Mouse (Mus musculus): ENCODE data around the gene St7. TPM values are rescaled to one million over a fixed set of nuclear protein-coding genes. Genes with fewer than 3 reads are reported as not detected.

Gene St7
- total and polyA plus RNA-seq, 2 experiments from 2014 or later: 41.9 to 67.3 TPM

DNA sequence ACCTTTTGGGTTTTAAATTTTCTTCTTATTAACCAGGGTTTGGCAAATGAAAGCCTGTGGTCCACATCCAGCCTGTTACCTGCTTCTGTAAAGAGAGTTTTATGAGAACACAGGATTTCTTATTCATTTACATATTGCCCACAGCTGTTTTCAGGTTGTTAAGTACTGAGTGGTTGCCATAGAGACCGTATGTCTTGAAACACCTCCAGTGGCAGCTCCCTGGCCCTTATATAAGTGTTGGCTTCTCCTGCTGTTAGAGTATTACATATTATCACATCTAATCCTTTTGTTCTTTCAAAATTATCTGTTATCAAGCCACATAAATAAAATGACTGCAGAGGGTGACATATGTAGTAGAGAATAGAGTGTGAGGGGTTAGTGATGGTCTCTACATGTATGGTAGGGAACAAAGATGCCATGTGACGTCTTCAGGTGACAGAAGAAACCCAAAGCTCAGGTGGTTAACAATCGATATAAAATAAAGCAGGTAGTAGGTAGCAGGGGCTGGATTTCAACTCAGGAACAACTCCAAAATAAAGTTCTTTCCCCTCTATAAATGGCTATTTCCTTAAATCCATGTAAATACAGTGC is 183.4 kb downstream of the St7 start:
- no peaks in the 10 kb centered on the region for H3K27me3 ChIP-seq (ENCODE audit: insufficient read depth, low read length)
- 82% methylated on average over 3 of the region's 3 CpGs for WGBS
- no peaks in the 10 kb centered on the region for H3K9me3 ChIP-seq (ENCODE audit: low read length)
- no peak overlapping the region for H3K9ac ChIP-seq
- no peaks in the 10 kb centered on the region for H3K4me1 ChIP-seq (ENCODE audit: insufficient read depth)
- peak; percentile 13 for DNase-seq
- peak overlapping the region; percentile 35; the same call in 1 of the 2 replicates for H3K27ac ChIP-seq (ENCODE audit: low read depth, low read length)
- no peak overlapping the region for H3K4me2 ChIP-seq (ENCODE audit: low read depth)
- peak; percentile 64; the same call in 1 of the 2 replicates for ATAC-seq
- no peak for TF ChIP-seq CTCF (IDR thresholded peaks at IDR 0.05; ENCODE audit: low read depth)
- H3K36me3 ChIP-seq (ENCODE audit: insufficient read depth): peaks cover 5% of the 10 kb centered on the region; the same call in 1 of the 2 replicates
- H3K4me3 ChIP-seq (ENCODE audit: low read depth, low read length): no peak overlapping the region

DNA sequence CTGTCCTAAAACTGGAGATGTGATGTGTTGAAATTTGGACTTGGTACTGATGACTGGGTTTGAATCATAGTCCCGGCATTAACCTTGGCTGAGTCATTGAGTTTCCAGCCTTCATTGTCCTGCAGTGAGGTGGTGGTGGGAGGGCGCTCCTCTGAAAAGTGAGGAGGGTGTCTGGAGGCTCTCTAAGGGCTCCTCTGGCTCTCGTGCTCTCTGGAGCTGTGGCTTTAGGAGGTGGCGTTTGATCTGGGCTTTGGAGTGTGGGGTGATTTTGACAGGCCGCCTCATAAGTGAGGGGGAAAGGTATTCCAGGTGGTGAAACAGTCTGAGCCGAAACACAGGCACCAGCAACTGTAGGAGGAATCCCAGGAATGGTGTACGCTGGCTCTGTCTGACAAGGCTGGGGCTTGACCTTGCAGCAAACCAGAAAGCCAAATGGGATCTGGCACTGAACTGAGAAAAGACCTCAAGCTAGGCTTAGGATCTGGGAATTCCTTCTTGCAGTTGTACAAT is 184.0 kb downstream of the St7 start:
- WGBS: 78% methylated on average over 7 of the region's 7 CpGs
- DNase-seq: no peak
- peak overlapping the region; percentile 35; the same call in 1 of the 2 replicates for H3K27ac ChIP-seq (ENCODE audit: low read depth, low read length)

DNA sequence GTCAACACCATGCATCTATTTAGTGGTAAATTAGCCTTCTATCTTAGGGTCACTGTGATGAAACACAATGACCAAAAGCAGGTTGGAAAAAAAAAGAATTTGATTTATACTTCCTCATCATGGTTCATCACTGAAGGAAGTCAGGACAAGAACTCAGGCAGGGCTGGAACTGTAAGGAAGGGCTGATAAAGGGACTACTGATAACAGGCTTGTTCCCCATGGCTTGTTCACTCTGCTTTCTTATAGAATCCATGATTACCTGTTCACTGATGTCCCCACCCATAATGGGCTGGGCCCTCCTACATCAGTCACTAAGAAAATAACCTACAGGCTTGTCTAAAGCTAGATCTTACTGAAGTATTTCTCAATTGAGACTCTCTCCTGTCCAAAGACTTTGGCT is 190.2 kb downstream of the St7 start:
- Histone ChIP-seq H3K4me2 (ENCODE audit: low read depth) (no peak overlapping the region), H3K36me3 (ENCODE audit: insufficient read depth) (peaks cover 20% of the 10 kb centered on the region), H3K9me3 (ENCODE audit: low read length) (no peaks in the 10 kb centered on the region), H3K4me3 (ENCODE audit: low read depth, low read length) (no peak overlapping the region), H3K27ac (ENCODE audit: low read depth, low read length) (no peak overlapping the region), H3K27me3 (ENCODE audit: insufficient read depth, low read length) (no peaks in the 10 kb centered on the region), H3K9ac (no peak overlapping the region), H3K4me1 (ENCODE audit: insufficient read depth) (no peaks in the 10 kb centered on the region)
- no peak for DNase-seq
- no peak for TF ChIP-seq CTCF (IDR thresholded peaks at IDR 0.05; ENCODE audit: low read depth)
- no peak for ATAC-seq

More for the DNA sequence above, 184.0 kb downstream of the St7 start:
- TF ChIP-seq CTCF (IDR thresholded peaks at IDR 0.05; ENCODE audit: low read depth): no peak
- Histone ChIP-seq H3K4me3 (ENCODE audit: low read depth, low read length) (no peak overlapping the region), H3K9me3 (ENCODE audit: low read length) (no peaks in the 10 kb centered on the region), H3K36me3 (ENCODE audit: insufficient read depth) (peaks cover 3% of the 10 kb centered on the region; the same call in 1 of the 2 replicates), H3K4me1 (ENCODE audit: insufficient read depth) (no peaks in the 10 kb centered on the region), H3K9ac (no peak overlapping the region), H3K4me2 (ENCODE audit: low read depth) (no peak overlapping the region), H3K27me3 (ENCODE audit: insufficient read depth, low read length) (no peaks in the 10 kb centered on the region)
- ATAC-seq: no peak

DNA sequence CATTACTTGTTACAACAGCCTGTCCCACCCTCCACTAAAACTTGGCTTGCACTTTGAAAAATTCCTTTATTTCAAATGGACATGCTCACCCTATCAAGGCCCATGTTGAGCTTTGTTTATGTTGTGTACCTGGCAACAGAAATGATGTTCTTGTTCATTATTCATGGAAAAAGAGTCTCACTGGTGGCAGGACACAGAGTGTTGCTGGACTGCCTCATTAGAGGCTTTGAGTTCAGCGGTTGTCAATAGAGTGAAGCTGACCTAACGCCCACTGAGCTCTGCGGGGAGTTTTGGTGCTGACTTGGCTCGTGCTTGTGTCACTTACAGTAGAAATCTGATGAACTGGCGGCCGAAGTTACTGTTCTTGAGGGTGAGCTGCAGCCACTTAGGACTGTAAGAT is 195.0 kb downstream of the St7 start:
- no peak for TF ChIP-seq CTCF (IDR thresholded peaks at IDR 0.05; ENCODE audit: low read depth)
- Histone ChIP-seq H3K4me2 (ENCODE audit: low read depth) (no peak overlapping the region), H3K27ac (ENCODE audit: low read depth, low read length) (no peak overlapping the region), H3K27me3 (ENCODE audit: insufficient read depth, low read length) (no peaks in the 10 kb centered on the region), H3K4me1 (ENCODE audit: insufficient read depth) (no peaks in the 10 kb centered on the region), H3K4me3 (ENCODE audit: low read depth, low read length) (no peak overlapping the region), H3K9ac (no peak overlapping the region), H3K9me3 (ENCODE audit: low read length) (no peaks in the 10 kb centered on the region), H3K36me3 (ENCODE audit: insufficient read depth) (peaks cover 22% of the 10 kb centered on the region)
- ATAC-seq: no peak
- DNase-seq: no peak
- WGBS: 78% methylated on average over 6 of the region's 6 CpGs

DNA sequence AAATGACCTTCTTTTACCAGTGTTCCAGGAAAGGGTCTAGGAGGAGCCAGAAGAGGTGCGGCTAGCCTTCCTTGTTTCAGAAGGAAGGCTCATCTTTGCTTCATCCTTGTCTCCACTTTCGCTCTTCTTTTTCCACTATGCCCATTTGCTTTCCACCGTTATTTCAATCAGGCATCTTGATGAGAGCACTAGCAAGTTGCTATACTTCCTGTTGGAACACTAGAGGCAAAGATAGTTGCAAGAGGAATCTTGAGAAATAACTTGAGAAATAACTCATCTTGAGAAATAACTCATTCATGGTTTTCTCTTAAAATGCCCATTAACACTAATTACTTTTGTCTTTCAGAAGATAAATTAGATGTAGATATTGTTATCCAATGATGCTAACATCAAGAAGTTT is 202.8 kb downstream of the St7 start:
- DNase-seq (no peak), ATAC-seq (no peak)
- Histone ChIP-seq H3K4me1 (ENCODE audit: insufficient read depth) (no peaks in the 10 kb centered on the region), H3K36me3 (ENCODE audit: insufficient read depth) (peaks cover 16% of the 10 kb centered on the region), H3K27me3 (ENCODE audit: insufficient read depth, low read length) (no peaks in the 10 kb centered on the region), H3K27ac (ENCODE audit: low read depth, low read length) (no peak overlapping the region), H3K4me2 (ENCODE audit: low read depth) (no peak overlapping the region), H3K9me3 (ENCODE audit: low read length) (no peaks in the 10 kb centered on the region), H3K9ac (no peak overlapping the region), H3K4me3 (ENCODE audit: low read depth, low read length) (no peak overlapping the region)
- no peak for TF ChIP-seq CTCF (IDR thresholded peaks at IDR 0.05; ENCODE audit: low read depth)
- WGBS: 97% methylated on average over 3 of the region's 3 CpGs

DNA sequence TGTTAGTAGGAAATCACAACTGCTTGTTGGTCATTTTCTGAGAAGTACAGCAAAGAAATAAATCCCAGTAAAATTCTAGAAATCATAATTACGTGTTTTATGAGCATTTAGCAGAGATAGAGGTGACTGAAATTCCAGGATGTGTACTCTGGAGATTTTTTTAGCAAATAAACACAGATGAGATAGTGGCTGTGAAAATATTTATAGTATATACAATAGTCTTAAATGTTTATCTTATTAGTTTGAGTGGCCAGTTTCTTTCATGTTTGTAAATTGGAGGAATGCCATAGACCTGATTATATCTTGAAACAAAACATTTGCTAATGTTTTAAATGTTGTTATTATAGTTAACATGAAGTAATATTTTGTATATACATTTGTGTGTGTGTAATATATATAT is 205.8 kb downstream of the St7 start:
- Histone ChIP-seq H3K4me2 (ENCODE audit: low read depth) (no peak overlapping the region), H3K27me3 (ENCODE audit: insufficient read depth, low read length) (no peaks in the 10 kb centered on the region), H3K9ac (no peak overlapping the region), H3K27ac (ENCODE audit: low read depth, low read length) (no peak overlapping the region), H3K36me3 (ENCODE audit: insufficient read depth) (peaks cover 10% of the 10 kb centered on the region), H3K4me1 (ENCODE audit: insufficient read depth) (no peaks in the 10 kb centered on the region), H3K4me3 (ENCODE audit: low read depth, low read length) (no peak overlapping the region), H3K9me3 (ENCODE audit: low read length) (no peaks in the 10 kb centered on the region)
- 81% methylated on average over 1 of the region's 1 CpGs for WGBS
- TF ChIP-seq CTCF (IDR thresholded peaks at IDR 0.05; ENCODE audit: low read depth): no peak
- DNase-seq: no peak
- no peak for ATAC-seq

DNA sequence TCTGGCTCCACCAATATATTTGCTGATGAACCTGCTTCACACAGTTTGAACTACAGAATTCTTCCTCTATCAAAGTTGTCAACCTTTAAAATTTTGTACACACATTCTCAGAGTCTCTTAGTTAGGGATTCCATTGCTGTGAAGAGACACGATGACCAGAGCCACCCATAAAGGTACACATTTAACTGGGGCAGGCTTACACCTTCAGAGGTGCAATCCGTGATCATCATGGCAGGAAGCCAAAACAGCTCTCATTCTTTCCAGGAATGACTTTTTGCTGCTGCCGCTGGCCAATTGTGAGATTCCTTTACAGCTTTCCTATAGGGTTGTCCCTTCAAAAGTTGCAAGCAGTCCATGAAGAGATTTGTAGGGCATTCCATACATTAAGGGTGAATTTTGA is 210.6 kb downstream of the St7 start:
- Histone ChIP-seq H3K9ac (no peak overlapping the region), H3K4me2 (ENCODE audit: low read depth) (no peak overlapping the region), H3K27me3 (ENCODE audit: insufficient read depth, low read length) (no peaks in the 10 kb centered on the region), H3K36me3 (ENCODE audit: insufficient read depth) (peaks cover 9% of the 10 kb centered on the region; the same call in 1 of the 2 replicates), H3K27ac (ENCODE audit: low read depth, low read length) (no peak overlapping the region), H3K4me3 (ENCODE audit: low read depth, low read length) (no peak overlapping the region), H3K9me3 (ENCODE audit: low read length) (no peaks in the 10 kb centered on the region), H3K4me1 (ENCODE audit: insufficient read depth) (peaks cover 4% of the 10 kb centered on the region; the same call in 1 of the 2 replicates)
- DNase-seq (no peak), ATAC-seq (no peak)
- WGBS: 73% methylated on average over 3 of the region's 3 CpGs
- TF ChIP-seq CTCF (IDR thresholded peaks at IDR 0.05; ENCODE audit: low read depth): no peak
